Mouse (Mus musculus) CD4-positive helper T cell, adult 2 months (primary cell): Measurements from ENCODE around the gene Gjb6.

Source experiments
- DNase-seq: peaks from one replicate; pipeline ENCODE4 v3.0.0-alpha.2; 2012; ENCODE audit warnings: low read depth, missing footprints, low spot score

Gjb6 gene

GRCm38 (mm10) chr14:57089107-57089506 lies 44.3 kb downstream of the Gjb6 start:
- no peak for DNase-seq

DNA sequence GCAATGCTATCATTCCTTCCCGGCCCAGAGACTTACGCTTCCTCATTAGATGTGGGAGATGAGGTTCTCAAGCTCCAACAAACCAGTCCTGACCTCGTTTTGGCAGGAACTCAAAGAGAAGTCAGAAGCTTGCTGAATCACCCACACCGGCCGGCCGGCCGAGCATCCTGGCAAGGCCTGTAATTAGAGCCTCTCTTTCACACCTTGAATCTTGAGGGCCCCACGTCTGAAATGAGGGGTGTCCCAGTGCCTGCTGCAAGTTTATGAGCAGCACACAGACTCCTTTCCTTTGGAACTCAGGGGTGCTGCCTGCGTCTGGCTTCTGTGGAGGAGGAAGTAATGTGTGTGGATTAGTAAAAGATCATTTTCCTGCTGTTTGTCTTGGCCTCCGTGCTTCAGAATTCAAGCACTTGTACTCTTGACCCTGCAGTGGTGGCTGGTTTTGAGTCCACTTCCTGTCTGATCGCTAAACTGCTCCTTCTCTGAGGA lies 49.2 kb downstream of the Gjb6 start:
- DNase-seq: no peak

DNA sequence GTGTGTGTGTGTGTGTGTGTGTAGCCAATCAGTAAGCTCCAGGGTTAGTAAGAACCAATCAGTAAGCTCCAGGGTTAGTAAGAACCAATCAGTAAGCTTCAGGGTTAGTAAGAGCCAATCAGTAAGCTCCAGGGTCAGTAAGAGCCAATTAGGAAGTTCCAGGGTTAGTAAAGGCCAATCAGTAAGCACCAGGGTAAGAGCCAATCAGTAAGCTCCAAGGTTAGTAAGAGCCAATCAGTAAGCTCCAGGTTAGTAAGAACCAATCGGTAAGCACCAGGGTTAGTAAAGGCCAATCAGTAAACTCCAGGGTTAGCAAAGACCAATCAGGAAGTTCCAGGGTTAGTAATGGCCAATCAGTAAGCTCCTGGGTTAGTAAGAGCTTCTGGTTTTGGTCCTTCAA lies 50.5 kb downstream of the Gjb6 start:
- no peak for DNase-seq

DNA sequence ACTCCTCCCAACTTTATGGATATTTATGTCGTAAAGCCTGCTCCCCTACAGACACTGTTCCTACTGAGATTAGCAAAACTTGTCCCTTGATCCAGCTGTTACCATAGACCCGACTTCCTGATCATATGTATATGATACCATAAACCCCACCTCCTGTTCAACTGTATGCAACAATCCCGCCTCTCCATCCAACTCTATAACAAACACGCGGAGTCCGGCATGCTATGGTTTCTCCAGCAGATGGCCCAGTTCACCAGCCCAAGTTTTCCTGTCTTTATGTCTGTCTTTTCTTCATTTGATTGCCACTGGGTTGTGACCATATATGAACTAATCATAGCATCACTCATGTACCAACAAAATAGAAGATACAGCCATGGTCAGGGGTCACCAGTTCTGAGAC lies 57.9 kb downstream of the Gjb6 start:
- no peak for DNase-seq
